Mouse (Mus musculus): ENCODE measurements around the gene Cdkl5. TPM values are rescaled to one million over a fixed set of nuclear protein-coding genes. Genes with fewer than 3 reads are reported as not detected.

The Cdkl5 gene
- polyA plus RNA-seq, 1 experiment from 2014 or later, result 3.1 TPM

GRCm38 (mm10) chrX:160995131-160995667, 695 bp upstream of the Cdkl5 start:
- H3K36me3 ChIP-seq (ENCODE audit: control insufficient read depth, insufficient read depth, low read length), result no peaks in the 10 kb centered on the region
- no peaks in the 10 kb centered on the region for H3K9me3 ChIP-seq (ENCODE audit: control insufficient read depth, low read length)
- H3K27ac ChIP-seq (ENCODE audit: low read depth, low read length), result 0 out of 2 replicates have a peak overlapping the region, but pooled peaks have one; percentile 49
- H3K4me3 ChIP-seq (ENCODE audit: low read depth, low read length), result peak overlapping the region; percentile 38
- H3K27me3 ChIP-seq (ENCODE audit: control insufficient read depth, insufficient read depth, low read length), result 0 out of 2 replicates have a peak, but pooled peaks cover 3% of the 10 kb centered on the region
- H3K9ac ChIP-seq (ENCODE audit: low read length), result peak overlapping the region; percentile 26
- H3K4me2 ChIP-seq (ENCODE audit: low read depth), result peak overlapping the region; percentile 34
- peak; percentile 61 for ATAC-seq (ENCODE audit: insufficient read depth, low FRiP score, low TSS enrichment)
- 15% methylated on average over 31 of the region's 31 CpGs for WGBS
- no peak for DNase-seq (ENCODE audit: low spot score)
- H3K4me1 ChIP-seq (ENCODE audit: control insufficient read depth, insufficient read depth, low read length), result no peaks in the 10 kb centered on the region

GRCm38 (mm10) chrX:160993749-160994539, 560 bp downstream of the Cdkl5 start:
- no peaks in the 10 kb centered on the region for H3K9me3 ChIP-seq (ENCODE audit: control insufficient read depth, low read length)
- DNase-seq (ENCODE audit: low spot score) (no peak), ATAC-seq (ENCODE audit: insufficient read depth, low FRiP score, low TSS enrichment) (peak; percentile 63)
- 0 out of 2 replicates have a peak, but pooled peaks cover 3% of the 10 kb centered on the region for H3K27me3 ChIP-seq (ENCODE audit: control insufficient read depth, insufficient read depth, low read length)
- H3K4me2 ChIP-seq (ENCODE audit: low read depth), result peak overlapping the region; percentile 48
- 27% methylated on average over 23 of the region's 39 CpGs for WGBS
- H3K4me3 ChIP-seq (ENCODE audit: low read depth, low read length), result peak overlapping the region; percentile 54
- no peaks in the 10 kb centered on the region for H3K36me3 ChIP-seq (ENCODE audit: control insufficient read depth, insufficient read depth, low read length)
- no peaks in the 10 kb centered on the region for H3K4me1 ChIP-seq (ENCODE audit: control insufficient read depth, insufficient read depth, low read length)
- peak overlapping the region; percentile 49; the same call in 1 of the 2 replicates for H3K27ac ChIP-seq (ENCODE audit: low read depth, low read length)
- H3K9ac ChIP-seq (ENCODE audit: low read length), result peak overlapping the region; percentile 65

- WGBS, result 33% methylated on average over 2 of the region's 2 CpGs
- 0 out of 2 replicates have a peak, but pooled peaks cover 3% of the 10 kb centered on the region for H3K27me3 ChIP-seq (ENCODE audit: control insufficient read depth, insufficient read depth, low read length)
- H3K9me3 ChIP-seq (ENCODE audit: control insufficient read depth, low read length), result no peaks in the 10 kb centered on the region
- peak overlapping the region; percentile 9; the same call in 1 of the 2 replicates for H3K4me2 ChIP-seq (ENCODE audit: low read depth)
- H3K4me1 ChIP-seq (ENCODE audit: control insufficient read depth, insufficient read depth, low read length), result no peaks in the 10 kb centered on the region
- H3K9ac ChIP-seq (ENCODE audit: low read length), result no peak overlapping the region
- H3K4me3 ChIP-seq (ENCODE audit: low read depth, low read length), result no peak overlapping the region
- no peaks in the 10 kb centered on the region for H3K36me3 ChIP-seq (ENCODE audit: control insufficient read depth, insufficient read depth, low read length)
- no peak overlapping the region for H3K27ac ChIP-seq (ENCODE audit: low read depth, low read length)
- no peak for DNase-seq (ENCODE audit: low spot score)
- no peak for ATAC-seq (ENCODE audit: insufficient read depth, low FRiP score, low TSS enrichment)
Measured at GRCm38 (mm10) chrX:160992703-160993102, 1.8 kb downstream of the Cdkl5 start.

GRCm38 (mm10) chrX:160990276-160990675, 4.2 kb downstream of the Cdkl5 start:
- DNase-seq (ENCODE audit: low spot score) (no peak), ATAC-seq (ENCODE audit: insufficient read depth, low FRiP score, low TSS enrichment) (no peak)
- 87% methylated on average over 4 of the region's 4 CpGs for WGBS
- Histone ChIP-seq H3K36me3 (ENCODE audit: control insufficient read depth, insufficient read depth, low read length) (no peaks in the 10 kb centered on the region), H3K27me3 (ENCODE audit: control insufficient read depth, insufficient read depth, low read length) (0 out of 2 replicates have a peak, but pooled peaks cover 3% of the 10 kb centered on the region), H3K27ac (ENCODE audit: low read depth, low read length) (no peak overlapping the region), H3K4me3 (ENCODE audit: low read depth, low read length) (no peak overlapping the region), H3K4me2 (ENCODE audit: low read depth) (no peak overlapping the region), H3K9ac (ENCODE audit: low read length) (no peak overlapping the region), H3K4me1 (ENCODE audit: control insufficient read depth, insufficient read depth, low read length) (no peaks in the 10 kb centered on the region), H3K9me3 (ENCODE audit: control insufficient read depth, low read length) (no peaks in the 10 kb centered on the region)

GRCm38 (mm10) chrX:160977919-160978318, 16.6 kb downstream of the Cdkl5 start:
- DNase-seq (ENCODE audit: low spot score) (no peak), ATAC-seq (ENCODE audit: insufficient read depth, low FRiP score, low TSS enrichment) (no peak)
- H3K4me3 ChIP-seq (ENCODE audit: low read depth, low read length), result no peak overlapping the region
- H3K9ac ChIP-seq (ENCODE audit: low read length), result no peak overlapping the region
- H3K27ac ChIP-seq (ENCODE audit: low read depth, low read length), result no peak overlapping the region
- H3K36me3 ChIP-seq (ENCODE audit: control insufficient read depth, insufficient read depth, low read length), result no peaks in the 10 kb centered on the region
- no peaks in the 10 kb centered on the region for H3K27me3 ChIP-seq (ENCODE audit: control insufficient read depth, insufficient read depth, low read length)
- WGBS, result 86% methylated on average over 1 of the region's 1 CpGs
- no peak overlapping the region for H3K4me2 ChIP-seq (ENCODE audit: low read depth)
- H3K4me1 ChIP-seq (ENCODE audit: control insufficient read depth, insufficient read depth, low read length), result no peaks in the 10 kb centered on the region
- H3K9me3 ChIP-seq (ENCODE audit: control insufficient read depth, low read length), result no peaks in the 10 kb centered on the region

- Histone ChIP-seq H3K27ac (ENCODE audit: low read depth, low read length) (no peak overlapping the region), H3K27me3 (ENCODE audit: control insufficient read depth, insufficient read depth, low read length) (no peaks in the 10 kb centered on the region), H3K9ac (ENCODE audit: low read length) (no peak overlapping the region), H3K36me3 (ENCODE audit: control insufficient read depth, insufficient read depth, low read length) (no peaks in the 10 kb centered on the region), H3K4me2 (ENCODE audit: low read depth) (no peak overlapping the region), H3K4me1 (ENCODE audit: control insufficient read depth, insufficient read depth, low read length) (no peaks in the 10 kb centered on the region), H3K9me3 (ENCODE audit: control insufficient read depth, low read length) (no peaks in the 10 kb centered on the region), H3K4me3 (ENCODE audit: low read depth, low read length) (no peak overlapping the region)
- ATAC-seq (ENCODE audit: insufficient read depth, low FRiP score, low TSS enrichment) (no peak), DNase-seq (ENCODE audit: low spot score) (no peak)
- WGBS, result 85% methylated on average over 6 of the region's 6 CpGs
Measured at GRCm38 (mm10) chrX:160971991-160972545, 22.4 kb downstream of the Cdkl5 start.

- Histone ChIP-seq H3K4me3 (ENCODE audit: low read depth, low read length) (no peak overlapping the region), H3K27me3 (ENCODE audit: control insufficient read depth, insufficient read depth, low read length) (no peaks in the 10 kb centered on the region), H3K4me1 (ENCODE audit: control insufficient read depth, insufficient read depth, low read length) (no peaks in the 10 kb centered on the region), H3K4me2 (ENCODE audit: low read depth) (no peak overlapping the region), H3K9me3 (ENCODE audit: control insufficient read depth, low read length) (no peaks in the 10 kb centered on the region), H3K9ac (ENCODE audit: low read length) (no peak overlapping the region), H3K27ac (ENCODE audit: low read depth, low read length) (no peak overlapping the region), H3K36me3 (ENCODE audit: control insufficient read depth, insufficient read depth, low read length) (no peaks in the 10 kb centered on the region)
- no peak for DNase-seq (ENCODE audit: low spot score)
- ATAC-seq (ENCODE audit: insufficient read depth, low FRiP score, low TSS enrichment), result no peak
- WGBS, result 83% methylated on average over 5 of the region's 5 CpGs
Measured at GRCm38 (mm10) chrX:160958593-160959131, 35.8 kb downstream of the Cdkl5 start.

- H3K36me3 ChIP-seq (ENCODE audit: control insufficient read depth, insufficient read depth, low read length), result no peaks in the 10 kb centered on the region
- ATAC-seq (ENCODE audit: insufficient read depth, low FRiP score, low TSS enrichment), result no peak
- no peak overlapping the region for H3K9ac ChIP-seq (ENCODE audit: low read length)
- no peak overlapping the region for H3K4me2 ChIP-seq (ENCODE audit: low read depth)
- no peaks in the 10 kb centered on the region for H3K4me1 ChIP-seq (ENCODE audit: control insufficient read depth, insufficient read depth, low read length)
- no peaks in the 10 kb centered on the region for H3K9me3 ChIP-seq (ENCODE audit: control insufficient read depth, low read length)
- H3K27me3 ChIP-seq (ENCODE audit: control insufficient read depth, insufficient read depth, low read length), result no peaks in the 10 kb centered on the region
- 87% methylated on average over 2 of the region's 2 CpGs for WGBS
- no peak for DNase-seq (ENCODE audit: low spot score)
- H3K4me3 ChIP-seq (ENCODE audit: low read depth, low read length), result no peak overlapping the region
- no peak overlapping the region for H3K27ac ChIP-seq (ENCODE audit: low read depth, low read length)
Measured at GRCm38 (mm10) chrX:160949583-160949982, 44.9 kb downstream of the Cdkl5 start.

All from neural tube, embryonic 11.5 days (tissue).